Mouse (Mus musculus) liver, embryonic 11.5 days (tissue): ENCODE results near the gene Rtn4rl2. TPM values are rescaled to one million over a fixed set of nuclear protein-coding genes. Genes with fewer than 3 reads are reported as not detected.

Experiments used
- ATAC-seq: fragments of 200-750 bp; cut with Nextera tagmentation; replicated peaks from 2 replicates; pipeline ENCODE4 v1.8.0; 2017; ENCODE audit warnings: moderate number of reproducible peaks, mild to moderate bottlenecking, moderate TSS enrichment, moderate library complexity; ENCODE audit not compliant: low FRiP score
- DNase-seq: peaks from one replicate; pipeline ENCODE4 v3.0.0-alpha.2; 2017; ENCODE audit warnings: low spot score
- H3K27ac ChIP-seq: fragments of 300-500 bp; sonication (generic); 2 replicates; pipeline ENCODE4 v1.5.1; 2014; ENCODE audit warnings: mild to moderate bottlenecking, low read depth, low read length, control low read depth
- H3K27me3 ChIP-seq: fragments of 300-500 bp; sonication (generic); replicated peaks from 2 replicates; pipeline ENCODE4 v1.6.1; 2014; ENCODE audit warnings: low read length, mixed read lengths; ENCODE audit not compliant: control insufficient read depth, insufficient read depth
- H3K36me3 ChIP-seq: fragments of 300-500 bp; sonication (generic); 2 replicates; pipeline ENCODE4 v1.6.1; 2014; ENCODE audit warnings: mild to moderate bottlenecking, low read length, moderate library complexity, mixed read lengths; ENCODE audit not compliant: control insufficient read depth, insufficient read depth
- H3K4me1 ChIP-seq: fragments of 300-500 bp; sonication (generic); replicated peaks from 2 replicates; pipeline ENCODE4 v1.6.1; 2014; ENCODE audit warnings: low read length, mixed read lengths; ENCODE audit not compliant: control insufficient read depth, insufficient read depth
- H3K4me2 ChIP-seq: fragments of 300-500 bp; sonication (generic); 2 replicates; pipeline ENCODE4 v1.6.1; 2014; ENCODE audit warnings: mild to moderate bottlenecking, control low read depth, moderate library complexity
- H3K4me3 ChIP-seq: fragments of 300-500 bp; sonication (generic); 2 replicates; pipeline ENCODE4 v1.5.1; 2014; ENCODE audit warnings: low read depth, low read length, control low read depth
- H3K9ac ChIP-seq: fragments of 300-500 bp; sonication (generic); 2 replicates; pipeline ENCODE4 v1.6.1; 2014; ENCODE audit warnings: low read depth, low read length, control low read depth
- H3K9me3 ChIP-seq: fragments of 300-500 bp; sonication (generic); 2 replicates; pipeline ENCODE4 v1.6.1; 2016; ENCODE audit warnings: low read length, inconsistent platforms, mixed read lengths; ENCODE audit not compliant: control insufficient read depth
- WGBS: fragments of 180-500 bp; shearing (Covaris S2); extraction: QIAGEN DNeasy Blood & Tissue Kit; methylation state at CpG from one replicate; pipeline ENCODE4 v1.1.7; 2014; 5-methylcytosine and 5-hydroxymethylcytosine counted together
- polyA plus RNA-seq: library from polyadenylated mRNA; unstranded; fragments of >200 nt; fragmentation: Nextera tagmentation; extraction: Ambion mirVana; gene quantifications from 2 replicates; pipeline ENCODE4 v1.2.1, GENCODE M21; 2014

Gene Rtn4rl2
- polyA plus RNA-seq, 1 experiment from 2014 or later, result 0.66 TPM

DNA sequence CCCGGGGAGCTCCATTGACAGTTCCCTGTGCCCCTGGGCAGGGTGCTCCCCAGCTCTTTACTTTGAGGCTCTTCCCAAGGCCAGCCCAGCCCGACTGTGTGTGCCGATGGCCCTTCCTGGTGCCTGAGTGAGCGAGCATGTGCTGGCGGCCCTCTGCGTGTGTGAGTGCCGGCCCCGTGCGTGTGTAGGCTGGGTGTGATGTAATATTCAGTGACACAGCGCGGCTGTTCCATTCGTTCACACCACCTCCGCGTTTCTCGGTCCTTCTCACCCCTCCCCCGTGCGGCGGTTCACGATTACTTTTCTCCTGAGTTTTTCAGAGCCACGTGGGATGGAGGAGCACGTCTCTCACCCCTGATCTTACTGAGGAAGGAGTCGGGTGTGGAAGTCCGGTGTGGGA, 3.9 kb downstream of the Rtn4rl2 start:
- H3K9ac ChIP-seq, result no peak overlapping the region

DNA sequence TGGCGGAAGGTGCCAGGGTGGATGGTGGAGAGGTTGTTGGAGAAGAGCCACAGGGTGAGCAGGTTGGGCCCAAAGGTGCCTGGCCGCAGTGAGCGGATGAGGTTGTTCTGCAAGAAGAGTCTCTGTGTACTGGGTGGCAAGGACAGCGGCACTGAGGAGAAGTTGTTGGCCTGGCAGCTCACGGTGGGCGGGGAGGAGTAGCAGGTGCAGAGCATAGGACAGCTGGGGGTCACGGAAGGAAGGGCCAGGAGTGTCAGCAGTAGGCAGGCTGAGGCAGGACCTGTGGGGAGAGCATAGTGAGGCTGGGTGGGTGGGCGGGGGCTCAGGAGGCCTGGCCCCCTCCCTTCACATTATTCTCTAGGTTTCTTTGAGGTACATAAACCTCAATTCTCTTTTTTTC, 5.9 kb downstream of the Rtn4rl2 start:
- H3K27me3 ChIP-seq, result peaks cover 77% of the 10 kb centered on the region
- H3K9me3 ChIP-seq, result no peaks in the 10 kb centered on the region
- H3K36me3 ChIP-seq, result no peaks in the 10 kb centered on the region
- no peak for ATAC-seq
- 71% methylated on average over 8 of the region's 8 CpGs for WGBS
- H3K27ac ChIP-seq, result no peak overlapping the region
- H3K4me2 ChIP-seq, result no peak overlapping the region
- no peak overlapping the region for H3K9ac ChIP-seq
- 0 out of 2 replicates have a peak, but pooled peaks cover 2% of the 10 kb centered on the region for H3K4me1 ChIP-seq
- no peak for DNase-seq
- H3K4me3 ChIP-seq, result no peak overlapping the region

More for the DNA sequence above, 3.9 kb downstream of the Rtn4rl2 start:
- Histone ChIP-seq H3K9me3 (no peaks in the 10 kb centered on the region), H3K4me1 (peaks cover 13% of the 10 kb centered on the region), H3K27me3 (peaks cover 80% of the 10 kb centered on the region), H3K4me2 (peak overlapping the region; percentile 44), H3K27ac (no peak overlapping the region), H3K4me3 (peak overlapping the region; percentile 16; the same call in 1 of the 2 replicates), H3K36me3 (no peaks in the 10 kb centered on the region)
- 6% methylated on average over 23 of the region's 23 CpGs for WGBS
- DNase-seq (no peak), ATAC-seq (no peak)

DNA sequence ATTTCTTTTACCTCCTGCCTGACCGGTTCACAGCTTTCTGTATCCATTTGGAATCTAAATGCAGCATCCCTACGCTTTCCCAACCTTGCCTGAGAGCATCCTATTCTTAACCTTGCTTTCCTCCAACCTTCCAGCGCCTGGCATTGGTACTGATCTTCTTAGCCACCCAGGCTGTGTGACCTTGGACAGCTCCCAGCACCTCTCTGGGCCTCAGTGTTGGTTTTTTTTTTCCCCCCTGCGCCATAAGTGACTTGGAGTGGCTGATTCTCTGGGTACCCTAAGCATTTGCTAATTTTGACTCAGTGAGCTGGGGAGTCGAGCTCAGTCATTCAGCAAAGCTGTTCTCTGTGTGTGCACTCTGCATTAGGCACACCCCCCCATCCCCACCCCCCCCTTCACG, 10.7 kb downstream of the Rtn4rl2 start:
- ATAC-seq (no peak), DNase-seq (no peak)
- no peak overlapping the region for H3K4me3 ChIP-seq
- no peak overlapping the region for H3K27ac ChIP-seq
- no peaks in the 10 kb centered on the region for H3K36me3 ChIP-seq
- peaks cover 5% of the 10 kb centered on the region for H3K4me1 ChIP-seq
- H3K27me3 ChIP-seq, result peaks cover 78% of the 10 kb centered on the region
- H3K9me3 ChIP-seq, result no peaks in the 10 kb centered on the region
- H3K4me2 ChIP-seq, result no peak overlapping the region
- 43% methylated on average over 6 of the region's 6 CpGs for WGBS
- H3K9ac ChIP-seq, result no peak overlapping the region

DNA sequence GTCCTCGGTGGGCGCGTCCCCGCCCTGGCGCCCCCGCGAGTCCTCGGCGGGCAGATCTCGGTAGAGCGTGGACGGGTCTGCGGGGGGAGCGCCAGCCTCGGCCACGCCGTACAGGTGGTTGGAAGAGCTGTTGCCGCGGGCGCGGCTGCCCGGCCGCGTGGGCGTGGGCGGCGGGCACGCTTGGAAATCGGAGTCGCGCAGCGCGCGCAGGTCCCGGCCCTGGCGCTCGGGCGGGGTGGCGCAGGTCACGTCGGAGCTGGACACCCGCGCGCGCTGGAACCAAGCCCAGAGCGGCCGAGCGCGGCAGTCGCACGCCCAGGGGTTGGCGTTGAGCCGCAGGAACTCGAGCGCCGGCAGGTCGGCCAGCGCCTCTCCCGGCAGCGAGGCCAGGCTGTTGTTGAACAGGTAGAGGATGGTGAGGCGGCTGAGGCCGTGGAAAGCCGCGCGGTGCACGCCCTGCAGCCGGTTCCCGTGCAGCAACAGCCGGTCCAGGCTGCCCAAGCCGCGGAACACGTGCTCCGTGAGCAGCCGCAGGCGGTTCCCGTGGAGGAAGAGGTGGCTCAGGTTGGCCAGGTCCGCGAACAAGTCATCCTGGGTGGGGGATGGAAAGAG, 14.3 kb downstream of the Rtn4rl2 start:
- ATAC-seq, result no peak; the same call in 1 of the 2 replicates
- H3K4me1 ChIP-seq, result peaks cover 5% of the 10 kb centered on the region

DNA sequence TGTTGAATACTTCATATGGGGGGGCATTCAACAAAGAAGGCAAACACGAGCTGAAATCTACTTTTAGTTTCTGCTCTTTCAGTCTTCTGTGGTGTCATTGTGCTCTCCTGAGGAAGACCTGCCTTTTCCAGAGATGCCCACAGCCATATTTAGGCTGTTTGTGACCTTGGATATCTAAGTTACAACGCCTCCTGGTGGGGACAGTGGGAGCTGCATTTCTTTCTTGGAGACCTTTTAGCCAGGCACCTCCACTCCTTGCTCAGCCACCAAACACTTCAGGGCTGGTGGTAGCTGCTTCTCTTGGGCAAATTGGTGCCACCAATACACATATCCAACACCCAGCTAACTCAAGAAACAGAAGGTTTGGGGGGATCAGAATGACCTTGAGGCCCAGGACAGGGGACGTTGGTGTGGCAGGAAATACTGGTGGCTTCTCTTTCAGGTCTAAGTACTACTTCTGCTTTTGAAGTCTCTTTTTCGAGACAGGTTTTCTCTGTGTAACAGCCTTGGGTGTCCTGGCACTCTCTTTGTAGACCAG, 15.8 kb downstream of the Rtn4rl2 start:
- no peak overlapping the region for H3K27ac ChIP-seq
- WGBS, result 39% methylated on average over 4 of the region's 4 CpGs
- no peaks in the 10 kb centered on the region for H3K36me3 ChIP-seq
- peaks cover 15% of the 10 kb centered on the region for H3K4me1 ChIP-seq
- H3K9me3 ChIP-seq, result no peaks in the 10 kb centered on the region
- H3K4me2 ChIP-seq, result no peak overlapping the region
- no peak overlapping the region for H3K4me3 ChIP-seq
- ATAC-seq, result no peak
- H3K9ac ChIP-seq, result no peak overlapping the region
- no peak for DNase-seq
- H3K27me3 ChIP-seq, result peaks cover 92% of the 10 kb centered on the region

More for the DNA sequence above, 14.3 kb downstream of the Rtn4rl2 start:
- H3K36me3 ChIP-seq, result no peaks in the 10 kb centered on the region
- peak overlapping the region; percentile 48 for H3K4me3 ChIP-seq
- peak overlapping the region; percentile 69 for H3K4me2 ChIP-seq
- peaks cover 93% of the 10 kb centered on the region for H3K27me3 ChIP-seq
- no peak overlapping the region for H3K27ac ChIP-seq
- H3K9ac ChIP-seq, result no peak overlapping the region
- no peak for DNase-seq
- no peaks in the 10 kb centered on the region for H3K9me3 ChIP-seq
- 3% methylated on average over 77 of the region's 78 CpGs for WGBS

DNA sequence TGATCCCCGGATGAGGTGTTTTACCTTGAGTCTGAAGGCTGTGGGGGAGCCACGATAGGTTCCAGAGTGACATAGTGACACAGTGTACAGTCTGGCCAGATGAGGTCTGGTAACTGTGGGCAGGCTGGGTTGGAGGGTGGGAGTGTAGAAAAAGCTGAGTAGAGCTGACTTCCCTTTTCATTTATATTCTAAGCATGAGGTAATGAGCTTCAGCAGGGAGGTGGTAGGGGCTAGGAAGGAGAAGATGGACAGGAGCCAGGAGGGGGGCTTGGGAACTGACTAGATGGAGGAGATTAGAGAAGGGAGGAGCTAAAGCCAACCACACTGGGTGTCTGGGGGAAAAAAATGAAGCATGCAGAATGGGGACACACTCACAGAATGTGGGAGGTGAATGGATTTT, 17.5 kb downstream of the Rtn4rl2 start:
- Histone ChIP-seq H3K9ac (no peak overlapping the region), H3K36me3 (no peaks in the 10 kb centered on the region), H3K9me3 (no peaks in the 10 kb centered on the region), H3K4me2 (no peak overlapping the region), H3K4me1 (peaks cover 16% of the 10 kb centered on the region), H3K27me3 (peaks cover 75% of the 10 kb centered on the region), H3K4me3 (no peak overlapping the region), H3K27ac (no peak overlapping the region)
- WGBS, result 39% methylated on average over 2 of the region's 2 CpGs
- ATAC-seq, result no peak
- DNase-seq, result no peak

DNA sequence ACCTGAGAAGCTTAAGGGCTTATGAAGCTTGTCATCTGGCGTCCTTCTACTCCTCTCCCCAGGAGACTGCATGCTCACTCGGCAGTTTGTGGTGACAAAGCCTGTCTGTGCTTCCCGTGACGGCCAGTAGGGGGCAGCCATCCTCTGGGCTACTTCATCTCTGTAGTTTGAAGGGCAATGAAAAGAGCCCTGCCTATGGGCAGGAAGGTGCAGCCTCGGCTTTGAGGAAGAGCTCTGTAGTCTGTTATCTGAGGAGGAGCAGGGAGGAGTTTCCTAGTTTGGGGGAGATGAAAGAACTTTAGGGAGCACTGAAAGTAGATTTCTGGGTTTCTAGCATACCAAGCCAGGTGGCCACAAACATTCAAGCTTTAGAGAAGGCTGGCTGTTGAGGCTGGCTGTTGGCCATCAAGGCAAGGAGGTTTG, 18.0 kb downstream of the Rtn4rl2 start:
- no peaks in the 10 kb centered on the region for H3K36me3 ChIP-seq
- H3K4me3 ChIP-seq, result no peak overlapping the region
- H3K9me3 ChIP-seq, result no peaks in the 10 kb centered on the region
- H3K4me1 ChIP-seq, result peaks cover 16% of the 10 kb centered on the region
- H3K27me3 ChIP-seq, result peaks cover 71% of the 10 kb centered on the region
- 5% methylated on average over 5 of the region's 5 CpGs for WGBS
- H3K4me2 ChIP-seq, result no peak overlapping the region
- peak; percentile 43 for ATAC-seq
- no peak overlapping the region for H3K9ac ChIP-seq
- no peak overlapping the region for H3K27ac ChIP-seq
- peak; percentile 75 for DNase-seq

DNA sequence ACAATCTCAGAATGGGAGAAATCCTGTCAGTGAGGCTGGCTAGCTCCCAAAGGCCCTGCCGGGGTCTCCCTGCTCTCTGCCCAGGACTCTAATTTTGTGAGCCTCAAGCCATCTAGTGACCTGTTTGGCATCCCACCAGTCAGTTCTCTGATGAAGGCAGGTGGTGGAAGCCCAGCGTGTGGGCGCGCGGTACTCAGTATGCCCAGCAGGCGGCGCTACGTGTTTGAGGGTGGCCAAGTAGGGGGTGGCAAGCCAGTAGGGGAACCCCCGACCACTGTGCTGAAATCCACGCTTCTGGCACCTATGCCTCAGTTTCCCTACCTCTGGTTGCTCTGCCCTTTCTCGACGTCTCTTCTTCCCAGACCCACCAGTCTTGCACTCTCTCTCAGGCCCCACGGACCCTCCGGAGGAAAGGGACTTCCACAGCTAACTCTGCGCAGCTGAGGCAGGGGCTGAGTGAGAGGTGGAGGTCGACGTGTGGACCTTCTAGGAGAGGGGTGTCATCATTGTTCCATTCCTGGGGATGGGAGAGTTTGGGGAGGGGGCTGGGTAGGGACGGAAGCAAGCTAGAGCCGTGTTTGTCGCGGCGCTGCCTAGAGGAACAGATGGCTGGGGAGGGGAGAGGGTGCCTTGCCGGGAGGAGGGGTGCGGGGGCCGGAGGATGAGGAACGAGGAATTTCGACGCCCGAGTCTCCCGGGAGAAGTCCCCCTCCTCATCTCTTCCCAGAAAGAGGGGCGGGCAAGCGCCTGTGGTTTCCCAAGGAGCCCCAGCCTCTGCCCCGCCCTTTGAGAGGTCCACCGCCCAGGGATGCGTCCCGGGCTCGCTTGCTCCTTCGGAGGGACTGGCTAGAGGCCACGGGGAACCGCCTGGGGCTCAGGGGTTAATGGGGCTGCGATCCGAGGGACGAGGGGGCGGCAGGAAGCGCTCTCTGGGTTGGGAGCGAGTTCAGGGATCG, 20.6 kb downstream of the Rtn4rl2 start:
- H3K9ac ChIP-seq, result no peak overlapping the region; the same call in 1 of the 2 replicates
- no peaks in the 10 kb centered on the region for H3K9me3 ChIP-seq
- H3K27ac ChIP-seq, result no peak overlapping the region
- ATAC-seq, result peak; percentile 41
- peaks cover 17% of the 10 kb centered on the region for H3K36me3 ChIP-seq
- peak overlapping the region; percentile 31 for H3K4me3 ChIP-seq
- 1% methylated on average over 47 of the region's 47 CpGs for WGBS
- DNase-seq, result peak; percentile 73
- H3K4me2 ChIP-seq, result peak overlapping the region; percentile 65
- peaks cover 11% of the 10 kb centered on the region for H3K4me1 ChIP-seq
- H3K27me3 ChIP-seq, result peaks cover 44% of the 10 kb centered on the region
